Mouse (Mus musculus): ENCODE results near the gene Slc22a1.

Slc22a1 gene

GRCm38 (mm10) chr17:12630976-12631730, 44.5 kb downstream of the Slc22a1 start:
- DNase-seq, result no peak

- DNase-seq, result no peak
Observed at GRCm38 (mm10) chr17:12627983-12628382, 47.6 kb downstream of the Slc22a1 start.

GRCm38 (mm10) chr17:12619641-12620040, 56.0 kb downstream of the Slc22a1 start:
- DNase-seq, result no peak

- no peak for DNase-seq
Observed at GRCm38 (mm10) chr17:12615429-12615828, 60.2 kb downstream of the Slc22a1 start.

GRCm38 (mm10) chr17:12614511-12615385, 60.9 kb downstream of the Slc22a1 start:
- no peak for DNase-seq

- DNase-seq, result no peak
Observed at GRCm38 (mm10) chr17:12607202-12607601, 68.4 kb downstream of the Slc22a1 start.

- no peak for DNase-seq
Observed at GRCm38 (mm10) chr17:12606634-12607033, 69.0 kb downstream of the Slc22a1 start.
